Mouse (Mus musculus) intestine, postnatal 0 days (tissue): Measurements from ENCODE around the gene Tcf7l2. TPM values are rescaled to one million over a fixed set of nuclear protein-coding genes. Genes with fewer than 3 reads are reported as not detected.

Experiments
- ATAC-seq: fragments of 200-750 bp; cut with Nextera tagmentation; 2 replicates; pipeline ENCODE4 v1.8.0; 2017; ENCODE audit warnings: mild to moderate bottlenecking, moderate TSS enrichment, moderate library complexity
- H3K27ac ChIP-seq: fragments of 300-500 bp; sonication (generic); 2 replicates; pipeline ENCODE4 v1.5.1; 2014; ENCODE audit warnings: mild to moderate bottlenecking, low read depth, low read length, moderate library complexity
- H3K27me3 ChIP-seq: fragments of 300-500 bp; sonication (generic); replicated peaks from 2 replicates; pipeline ENCODE4 v1.6.1; 2014; ENCODE audit warnings: low read length, mixed read lengths; ENCODE audit not compliant: control insufficient read depth, insufficient read depth
- H3K36me3 ChIP-seq: fragments of 300-500 bp; sonication (generic); 2 replicates; pipeline ENCODE4 v1.6.1; 2014; ENCODE audit warnings: mild to moderate bottlenecking, moderate library complexity; ENCODE audit not compliant: control insufficient read depth, insufficient read depth
- H3K4me1 ChIP-seq: fragments of 300-500 bp; sonication (generic); replicated peaks from 2 replicates; pipeline ENCODE4 v1.6.1; 2014; ENCODE audit warnings: antibody characterized with exemption, low read length, mixed read lengths; ENCODE audit not compliant: control insufficient read depth, insufficient read depth
- H3K4me2 ChIP-seq: fragments of 300-500 bp; sonication (generic); replicated peaks from 2 replicates; pipeline ENCODE4 v1.6.1; 2014; ENCODE audit warnings: low read depth, mild to moderate bottlenecking, moderate library complexity
- H3K4me3 ChIP-seq: fragments of 300-500 bp; sonication (generic); 2 replicates; pipeline ENCODE4 v1.5.1; 2014; ENCODE audit warnings: low read depth, low read length
- H3K9ac ChIP-seq: fragments of 300-500 bp; sonication (generic); 2 replicates; pipeline ENCODE4 v1.6.1; 2014; ENCODE audit warnings: mild to moderate bottlenecking, low read depth, low read length
- H3K9me3 ChIP-seq: fragments of 300-500 bp; sonication (generic); 2 replicates; pipeline ENCODE4 v1.6.1; 2016; ENCODE audit warnings: mixed run types; ENCODE audit not compliant: control insufficient read depth
- CTCF ChIP-seq: sonication (generic); IDR thresholded peaks from 2 replicates; pipeline ENCODE4 v1.5.1; 2016; ENCODE audit warnings: low read depth, mild to moderate bottlenecking, control low read depth, antibody characterized with exemption, moderate library complexity
- WGBS: fragments of 180-500 bp; shearing (Covaris S2); extraction: QIAGEN DNeasy Blood & Tissue Kit; methylation state at CpG from one replicate; pipeline ENCODE4 v1.1.7; 2014; 5-methylcytosine and 5-hydroxymethylcytosine counted together
- polyA plus RNA-seq: library from polyadenylated mRNA; unstranded; fragments of >200 nt; fragmentation: Nextera tagmentation; extraction: Ambion mirVana; gene quantifications from 2 replicates; pipeline ENCODE4 v1.2.1, GENCODE M21; 2015

The Tcf7l2 gene
- polyA plus RNA-seq, 1 experiment from 2014 or later = 32.4 TPM

DNA sequence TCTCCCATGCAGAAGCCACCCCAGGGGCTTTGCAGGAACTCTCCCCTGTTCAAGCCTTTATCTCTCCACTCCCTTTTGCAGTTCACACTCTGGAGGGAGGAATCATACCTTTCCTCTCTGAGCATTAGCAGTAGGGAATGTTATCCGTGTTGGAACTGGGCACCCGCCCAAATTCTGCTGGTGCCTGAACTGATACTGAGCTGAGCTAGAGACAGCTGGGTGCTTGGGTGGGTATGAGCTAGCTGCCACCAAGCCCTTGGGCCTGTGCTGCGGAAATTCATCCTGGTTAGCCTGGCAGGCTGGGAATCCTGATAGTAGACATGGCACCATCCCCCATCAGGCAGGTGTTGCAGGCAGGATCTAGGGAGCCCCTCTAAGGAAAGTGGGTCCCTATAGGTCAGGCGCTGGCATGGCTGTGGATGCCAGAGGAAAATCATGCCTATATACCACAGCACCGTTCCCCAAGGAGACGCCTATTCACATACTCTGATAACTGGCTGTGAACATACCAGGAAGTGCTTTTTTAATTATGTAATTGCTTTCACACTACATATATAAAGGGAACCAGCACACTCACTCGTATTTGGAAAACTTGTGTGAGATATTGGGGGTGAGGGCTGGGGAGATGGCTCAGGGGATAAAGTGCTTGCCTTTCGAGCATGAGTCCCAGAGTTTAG lies 108.9 kb downstream of the Tcf7l2 start:
- Histone ChIP-seq H3K36me3 (no peaks in the 10 kb centered on the region), H3K4me3 (no peak overlapping the region), H3K27me3 (no peaks in the 10 kb centered on the region), H3K4me1 (peaks cover 25% of the 10 kb centered on the region), H3K27ac (no peak overlapping the region; the same call in 1 of the 2 replicates), H3K4me2 (no peak overlapping the region), H3K9ac (no peak overlapping the region), H3K9me3 (no peaks in the 10 kb centered on the region)
- 47% methylated on average over 8 of the region's 8 CpGs for WGBS
- no peak for TF ChIP-seq CTCF
- peak; percentile 22; the same call in 1 of the 2 replicates for ATAC-seq

DNA sequence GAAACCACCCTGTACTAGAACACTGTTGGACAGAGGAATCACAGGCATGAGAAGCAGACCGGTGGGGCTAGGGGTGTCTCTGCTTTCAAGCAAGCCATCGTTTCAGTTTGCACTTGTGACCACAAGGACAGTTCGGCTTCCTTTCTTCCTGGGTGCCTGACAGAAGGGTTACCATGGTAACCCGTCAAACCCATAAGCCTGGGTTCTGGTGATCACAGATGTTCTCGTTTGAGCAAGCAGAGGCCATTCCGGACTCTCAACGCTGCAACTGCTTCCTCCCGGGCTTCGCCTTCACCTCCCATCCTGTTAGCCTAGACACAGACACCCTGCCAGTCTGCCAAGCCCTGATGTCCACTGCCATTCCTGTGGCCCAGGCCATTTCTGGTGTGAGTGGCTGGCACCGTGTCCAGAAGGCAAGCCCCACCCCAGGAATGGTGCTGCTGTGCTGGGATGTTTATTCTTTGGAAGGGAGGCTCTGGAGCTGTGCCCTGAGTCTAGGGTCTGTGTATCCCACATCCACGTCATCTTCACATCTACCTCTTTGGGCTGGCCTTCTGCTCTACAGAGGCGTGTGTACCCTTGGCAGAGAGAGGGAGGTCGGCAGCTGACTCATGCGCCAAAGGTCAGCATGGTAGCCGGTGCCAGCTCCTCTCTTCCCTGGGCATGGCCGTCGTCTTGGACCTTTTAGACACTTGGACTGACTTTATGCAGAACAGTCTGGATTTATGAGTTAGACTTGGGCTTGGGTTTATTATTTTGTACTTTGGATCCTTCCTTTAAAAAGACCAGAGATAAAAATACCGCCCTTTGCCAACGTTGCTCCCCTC lies 110.1 kb downstream of the Tcf7l2 start:
- no peaks in the 10 kb centered on the region for H3K9me3 ChIP-seq
- no peak overlapping the region for H3K4me3 ChIP-seq
- H3K4me1 ChIP-seq = peaks cover 25% of the 10 kb centered on the region
- TF ChIP-seq CTCF = no peak
- no peaks in the 10 kb centered on the region for H3K27me3 ChIP-seq
- H3K27ac ChIP-seq = peak overlapping the region; percentile 76; the same call in 1 of the 2 replicates
- peak; percentile 82 for ATAC-seq
- H3K36me3 ChIP-seq = no peaks in the 10 kb centered on the region
- H3K4me2 ChIP-seq = peak overlapping the region; percentile 38
- H3K9ac ChIP-seq = no peak overlapping the region
- WGBS = 35% methylated on average over 19 of the region's 19 CpGs

GRCm38 (mm10) chr19:55854389-55854788 lies 112.8 kb downstream of the Tcf7l2 start:
- Histone ChIP-seq H3K4me2 (no peak overlapping the region), H3K4me3 (no peak overlapping the region), H3K27me3 (no peaks in the 10 kb centered on the region), H3K36me3 (no peaks in the 10 kb centered on the region), H3K9me3 (no peaks in the 10 kb centered on the region), H3K9ac (no peak overlapping the region), H3K4me1 (peaks cover 25% of the 10 kb centered on the region), H3K27ac (no peak overlapping the region)
- WGBS = 64% methylated on average over 10 of the region's 10 CpGs
- no peak for ATAC-seq
- TF ChIP-seq CTCF = no peak

- Histone ChIP-seq H3K4me3 (no peak overlapping the region), H3K9me3 (no peaks in the 10 kb centered on the region), H3K4me1 (peaks cover 17% of the 10 kb centered on the region), H3K27me3 (no peaks in the 10 kb centered on the region), H3K36me3 (no peaks in the 10 kb centered on the region), H3K9ac (no peak overlapping the region), H3K27ac (no peak overlapping the region), H3K4me2 (no peak overlapping the region)
- no peak for ATAC-seq
- WGBS = 60% methylated on average over 5 of the region's 5 CpGs
- TF ChIP-seq CTCF = no peak
Observed at GRCm38 (mm10) chr19:55855571-55855970, 114.0 kb downstream of the Tcf7l2 start.

- no peaks in the 10 kb centered on the region for H3K27me3 ChIP-seq
- H3K4me1 ChIP-seq = peaks cover 11% of the 10 kb centered on the region
- no peaks in the 10 kb centered on the region for H3K9me3 ChIP-seq
- ATAC-seq = no peak
- H3K9ac ChIP-seq = no peak overlapping the region
- H3K4me2 ChIP-seq = no peak overlapping the region
- 84% methylated on average over 4 of the region's 4 CpGs for WGBS
- no peaks in the 10 kb centered on the region for H3K36me3 ChIP-seq
- no peak overlapping the region for H3K27ac ChIP-seq
- no peak overlapping the region for H3K4me3 ChIP-seq
- peak; percentile 46 for TF ChIP-seq CTCF
Observed at GRCm38 (mm10) chr19:55857328-55857727, 115.7 kb downstream of the Tcf7l2 start.

DNA sequence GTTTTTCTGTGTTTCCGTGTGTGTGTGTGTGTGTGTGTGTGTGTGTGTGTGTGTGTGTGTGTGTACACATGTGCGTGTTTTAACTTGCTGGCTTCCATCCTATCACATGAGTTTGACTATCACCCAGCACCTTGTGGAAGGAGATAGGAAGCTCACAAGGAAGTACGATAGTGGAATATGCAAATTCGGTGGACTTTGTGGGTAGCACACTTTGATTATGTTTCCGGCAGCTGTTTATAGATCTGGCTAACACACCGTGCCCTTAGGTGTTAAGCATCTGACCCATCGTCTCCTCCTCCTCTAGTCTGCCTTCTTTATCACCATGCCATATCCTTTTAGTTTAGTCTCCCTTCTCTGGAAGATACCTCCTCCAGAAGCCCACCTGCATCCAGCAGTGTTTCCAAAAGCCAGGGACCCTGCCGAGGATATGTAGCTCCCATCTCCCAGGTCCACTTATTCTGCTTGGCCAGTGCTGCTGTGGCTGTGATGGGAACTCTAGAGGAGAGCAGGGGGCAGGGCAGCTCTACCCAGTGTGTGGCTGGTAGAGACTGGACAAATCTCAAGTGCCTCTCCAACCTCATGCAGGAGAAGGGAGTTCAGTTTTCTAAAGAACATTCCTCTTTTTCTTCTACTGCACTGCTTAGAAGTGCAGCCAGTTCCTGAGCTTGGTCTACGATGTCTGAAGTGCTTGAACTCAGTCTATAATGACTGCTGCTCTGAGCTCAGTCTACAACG lies 118.6 kb downstream of the Tcf7l2 start:
- Histone ChIP-seq H3K9ac (no peak overlapping the region), H3K9me3 (no peaks in the 10 kb centered on the region), H3K36me3 (no peaks in the 10 kb centered on the region), H3K4me1 (peaks cover 13% of the 10 kb centered on the region; the same call in 1 of the 2 replicates), H3K27ac (no peak overlapping the region), H3K27me3 (no peaks in the 10 kb centered on the region), H3K4me3 (no peak overlapping the region), H3K4me2 (no peak overlapping the region)
- 43% methylated on average over 10 of the region's 10 CpGs for WGBS
- ATAC-seq = peak; percentile 66
- peak; percentile 23; the same call in 1 of the 2 replicates for TF ChIP-seq CTCF
